8 mouse cellular contexts compared by ENCODE assay signal in the genomic region with DNA sequence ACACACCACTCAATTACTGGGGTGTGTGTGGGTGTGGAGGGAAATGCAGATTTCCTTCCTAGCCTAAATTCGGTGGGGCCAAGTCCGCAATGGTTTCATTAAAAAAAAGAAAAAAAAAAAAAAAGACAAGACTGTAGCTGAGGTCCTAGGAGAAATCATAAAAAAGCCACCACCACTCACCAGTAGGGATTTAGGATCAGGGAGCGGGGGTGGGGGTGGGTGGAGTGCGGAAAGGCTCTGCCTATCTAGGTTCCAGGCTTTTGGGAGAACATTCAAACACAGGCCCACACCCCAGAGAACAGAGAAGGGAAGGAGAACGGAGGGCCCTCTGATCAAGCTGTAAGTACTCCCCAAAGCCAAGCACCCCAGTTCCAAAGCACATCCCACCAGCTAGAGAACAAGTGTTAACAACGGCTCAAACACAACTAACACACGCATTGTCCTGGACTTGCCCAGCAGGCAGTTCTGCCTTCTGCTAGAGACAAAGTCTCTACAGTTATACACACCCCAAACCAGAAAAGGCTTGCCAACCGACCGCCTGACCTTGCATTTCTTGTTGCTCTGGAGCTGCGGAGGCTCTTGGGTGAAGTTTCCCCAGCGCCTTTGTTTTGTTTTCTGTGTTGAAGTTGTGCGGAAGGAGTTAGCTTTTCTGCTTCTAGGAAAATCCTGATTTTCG. TPM values are rescaled to one million over a fixed set of nuclear protein-coding genes. Genes with fewer than 3 reads are reported as not detected.
DNase-seq lines count a peak whose midpoint lies in the region; ATAC-seq and TF ChIP-seq lines count a peak whose summit lies in the region.

No protein-coding gene starts in this region.

- intact Hi-C loops in gastrocnemius, adult 2 months (cut with DNase I), result loop anchor here (5.0 kb wide), 1 partner anchor 64 kb away; the partner anchor contains the start of gene Kdm2a

- ATAC-seq in forebrain, postnatal 0 days, result peak; percentile 24
- peak; percentile 27; the same call in 1 of the 2 replicates for ATAC-seq in megakaryocyte-erythroid progenitor cell, adult 5-6 weeks (replicated peaks; ENCODE audit: low FRiP score, low TSS enrichment, poor library complexity, severe bottlenecking)

- H3K27ac ChIP-seq in gastrocnemius, adult 2 months, result peak overlapping the region; percentile 93
- H3K27ac ChIP-seq in bone marrow, adult 2 months (ENCODE audit: control insufficient read depth, insufficient read depth, low read depth, low read length, poor library complexity), result peak overlapping the region; percentile 69
- peak overlapping the region; percentile 83 for H3K27ac ChIP-seq in forebrain, postnatal 0 days (ENCODE audit: low read depth, low read length)

- peaks cover 18% of the 10 kb centered on the region for H3K36me3 ChIP-seq in forebrain, postnatal 0 days (ENCODE audit: insufficient read depth)

- TF ChIP-seq CTCF in gastrocnemius, adult 2 months (IDR thresholded peaks at IDR 0.05), result no peak
- no peak for TF ChIP-seq CTCF in bone marrow, adult 2 months (IDR thresholded peaks at IDR 0.05; ENCODE audit: control insufficient read depth, insufficient read depth, low read length)
- no peak for TF ChIP-seq CTCF in forebrain, postnatal 0 days (IDR thresholded peaks at IDR 0.05; ENCODE audit: low read depth)

- H3K9ac ChIP-seq in forebrain, postnatal 0 days, result peak overlapping the region; percentile 48

- peak overlapping the region; percentile 87 for H3K4me3 ChIP-seq in gastrocnemius, adult 2 months
- peak overlapping the region; percentile 80 for H3K4me3 ChIP-seq in bone marrow, adult 2 months (replicated peaks; ENCODE audit: control insufficient read depth, low read depth, low read length)
- H3K4me3 ChIP-seq in forebrain, postnatal 0 days (ENCODE audit: low read depth, low read length), result peak overlapping the region; percentile 47

- 0% methylated on average over 13 of the region's 13 CpGs for WGBS in bone marrow, adult 2 months
- 2% methylated on average over 13 of the region's 13 CpGs for WGBS in forebrain, postnatal 0 days

- H3K4me2 ChIP-seq in forebrain, postnatal 0 days (ENCODE audit: low read depth), result peak overlapping the region; percentile 71

- TF ChIP-seq POLR2A in bone marrow, adult 2 months (IDR thresholded peaks at IDR 0.05; ENCODE audit: borderline replicate concordance, control insufficient read depth, low read depth, low read length), result no peak

- H3K9me3 ChIP-seq in forebrain, postnatal 0 days (ENCODE audit: low read length), result no peaks in the 10 kb centered on the region

- no peaks in the 10 kb centered on the region for H3K27me3 ChIP-seq in forebrain, postnatal 0 days (ENCODE audit: insufficient read depth, low read length)

- peaks cover 2% of the 10 kb centered on the region; the same call in 1 of the 2 replicates for H3K4me1 ChIP-seq in bone marrow, adult 2 months (ENCODE audit: control insufficient read depth, insufficient read depth, low read length)
- peaks cover 13% of the 10 kb centered on the region; the same call in 1 of the 2 replicates for H3K4me1 ChIP-seq in forebrain, postnatal 0 days (ENCODE audit: insufficient read depth)

- peak; percentile 53 for DNase-seq in gastrocnemius, adult 2 months
- DNase-seq in gastrocnemius, postnatal 10 days, result no peak
- DNase-seq in 3134 (ENCODE audit: extremely low read depth, insufficient read length, low spot score), result peak; percentile 32
- no peak for DNase-seq in forebrain, postnatal 0 days
- peak; percentile 51 to 69 for DNase-seq in kidney, postnatal 25 days
- no peak for DNase-seq in thymus, postnatal 0 days (ENCODE audit: low spot score)

RNA-seq across cellular contexts. Expression of gene Grk2, which starts 27.2 kb away (rescaled TPM):
- 10 to 100 TPM; 56.6 to 61.2 TPM for total RNA-seq in gastrocnemius, adult 2 months (2021)
- 10 to 100 TPM; 28.1 to 41.2 TPM for total RNA-seq in gastrocnemius, postnatal 10 days (2021)
- 153 and 243 TPM in 2 replicates for polyA plus RNA-seq in bone marrow, adult 2 months (2011; ENCODE audit: insufficient read depth, insufficient read length, low replicate concordance, missing spikeins)
- total RNA-seq in forebrain, postnatal 0 days (2014; rRNA removed), result 129 and 136 TPM in 2 replicates
- polyA plus RNA-seq in forebrain, postnatal 0 days (2015; fragmentation: Nextera tagmentation; extraction: Ambion mirVana), result 23.6 and 24.6 TPM in 2 replicates
- 103 and 118 TPM in 2 replicates for total RNA-seq in megakaryocyte-erythroid progenitor cell, adult 5-6 weeks (2014; fragmentation: Nextera tagmentation)
- 81.8 and 93.1 TPM in 2 replicates for total RNA-seq in megakaryocyte-erythroid progenitor cell, adult 5-6 weeks (2017)
- polyA plus RNA-seq in thymus, postnatal 0 days (2015; fragmentation: Nextera tagmentation; extraction: Ambion mirVana), result 64.3 and 81.3 TPM in 2 replicates

RNA-seq across cellular contexts. Expression of gene Ankrd13d, which starts 50.3 kb away (rescaled TPM):
- under 1 TPM; 0.45 to 0.64 TPM for total RNA-seq in gastrocnemius, adult 2 months (2021)
- total RNA-seq in gastrocnemius, postnatal 10 days (2021), result 1 to 10 TPM; 1.2 to 1.3 TPM
- polyA plus RNA-seq in bone marrow, adult 2 months (2011; ENCODE audit: insufficient read depth, insufficient read length, low replicate concordance, missing spikeins), result 8.4 and 53.2 TPM in 2 replicates
- 76.6 and 87.3 TPM in 2 replicates for total RNA-seq in forebrain, postnatal 0 days (2014; rRNA removed)
- 48.7 and 55.2 TPM in 2 replicates for polyA plus RNA-seq in forebrain, postnatal 0 days (2015; fragmentation: Nextera tagmentation; extraction: Ambion mirVana)
- total RNA-seq in megakaryocyte-erythroid progenitor cell, adult 5-6 weeks (2014; fragmentation: Nextera tagmentation), result 1.0 and 2.2 TPM in 2 replicates
- 0.61 TPM in 1 of 2 replicates, not detected in the other for total RNA-seq in megakaryocyte-erythroid progenitor cell, adult 5-6 weeks (2017)
- polyA plus RNA-seq in thymus, postnatal 0 days (2015; fragmentation: Nextera tagmentation; extraction: Ambion mirVana), result 9.8 and 12.2 TPM in 2 replicates

Comparison
In these comparisons a context has a peak if more than half of its experiments do, and no peak if none do; other contexts are left out.
1. DNase-seq: peak in gastrocnemius, adult 2 months (single experiment), 3134 (single experiment) and kidney, postnatal 25 days (2 of 2); none in gastrocnemius, postnatal 10 days (single experiment), forebrain, postnatal 0 days (single experiment) and thymus, postnatal 0 days (single experiment).
2. RNA of gene Ankrd13d, which starts 50.3 kb away (total RNA-seq): 76.6 to 87.3 TPM in forebrain, postnatal 0 days; 0.61 to 2.2 TPM in megakaryocyte-erythroid progenitor cell, adult 5-6 weeks, 1.2 to 1.3 TPM in gastrocnemius, postnatal 10 days and 0.45 to 0.64 TPM in gastrocnemius, adult 2 months; every median in the first group is over 10 times any median in the second.
3. Peak in every context shown above with its lines, with median percentiles within 50 percentile points of each other: H3K27ac ChIP-seq and H3K4me3 ChIP-seq.